11 mouse cellular contexts compared by ENCODE assay signal in genomic region chr7:111692641-111693261, GRCm38 (mm10).
DNase-seq lines count a peak whose midpoint lies in the region; ATAC-seq lines count a peak whose summit lies in the region.
"Had no signal": no experiment of that assay in that cellular context is flagged by ENCODE, and none has a peak within 500 bp of the region (broad histone marks: within the 10 kb centered on the region; RNA-seq: fewer than 3 reads in every experiment).

No protein-coding gene starts in this region.

- H3K9me3 ChIP-seq in forebrain, embryonic 11.5 days (ENCODE audit: control insufficient read depth, low read length) = no peaks in the 10 kb centered on the region
- no peaks in the 10 kb centered on the region for H3K9me3 ChIP-seq in heart, embryonic 12.5 days (replicated peaks)
- no peaks in the 10 kb centered on the region for H3K9me3 ChIP-seq in midbrain, embryonic 16.5 days (replicated peaks; ENCODE audit: control insufficient read depth, low read length, poor library complexity, severe bottlenecking)
- H3K9me3 ChIP-seq: lung, embryonic 15.5 days had no signal

- H3K9ac ChIP-seq in forebrain, embryonic 11.5 days (ENCODE audit: low read length) = no peak overlapping the region
- H3K9ac ChIP-seq in heart, embryonic 12.5 days = no peak overlapping the region
- no peak overlapping the region for H3K9ac ChIP-seq in midbrain, embryonic 16.5 days (ENCODE audit: low read depth, low read length)
- H3K9ac ChIP-seq: lung, embryonic 15.5 days had no signal

- H3K4me3 ChIP-seq in forebrain, embryonic 11.5 days (ENCODE audit: low read depth, low read length) = no peak overlapping the region
- no peak overlapping the region for H3K4me3 ChIP-seq in heart, embryonic 12.5 days
- H3K4me3 ChIP-seq in midbrain, embryonic 16.5 days (ENCODE audit: low read depth, low read length) = no peak overlapping the region
- H3K4me3 ChIP-seq: erythroblast, embryonic 14.5 days; lung, embryonic 15.5 days had no signal

- no peaks in the 10 kb centered on the region for H3K27me3 ChIP-seq in forebrain, embryonic 11.5 days (ENCODE audit: control insufficient read depth, insufficient read depth, low read length)
- no peaks in the 10 kb centered on the region for H3K27me3 ChIP-seq in heart, embryonic 12.5 days (replicated peaks)
- H3K27me3 ChIP-seq in midbrain, embryonic 16.5 days (ENCODE audit: control insufficient read depth, insufficient read depth, low read depth, low read length) = no peaks in the 10 kb centered on the region
- H3K27me3 ChIP-seq: lung, embryonic 15.5 days; Patski had no signal

- WGBS in forebrain, embryonic 11.5 days = 72% methylated on average over 9 of the region's 9 CpGs
- 58% methylated on average over 9 of the region's 9 CpGs for WGBS in heart, embryonic 12.5 days
- WGBS in midbrain, embryonic 16.5 days = 59% methylated on average over 9 of the region's 9 CpGs

- H3K27ac ChIP-seq in forebrain, embryonic 11.5 days (ENCODE audit: low read depth, low read length) = no peak overlapping the region
- peak overlapping the region; percentile 69 for H3K27ac ChIP-seq in heart, embryonic 12.5 days (ENCODE audit: poor library complexity, severe bottlenecking)
- no peak overlapping the region for H3K27ac ChIP-seq in midbrain, embryonic 16.5 days (ENCODE audit: low read length)
- H3K27ac ChIP-seq: lung, embryonic 15.5 days had no signal

- peak; percentile 61 for ATAC-seq in forebrain, embryonic 11.5 days (replicated peaks; ENCODE audit: low FRiP score)
- ATAC-seq in heart, embryonic 12.5 days (ENCODE audit: insufficient number of reproducible peaks, low FRiP score) = peak; percentile 47
- peak; percentile 66 for ATAC-seq in midbrain, embryonic 16.5 days
- ATAC-seq: Patski had no signal

- no peak overlapping the region for H3K4me2 ChIP-seq in forebrain, embryonic 11.5 days (ENCODE audit: low read depth, low read length, severe bottlenecking)
- no peak overlapping the region for H3K4me2 ChIP-seq in heart, embryonic 12.5 days
- H3K4me2 ChIP-seq in midbrain, embryonic 16.5 days (ENCODE audit: low read length) = no peak overlapping the region
- H3K4me2 ChIP-seq: lung, embryonic 15.5 days had no signal

- peaks cover 6% of the 10 kb centered on the region; the same call in 1 of the 2 replicates for H3K4me1 ChIP-seq in forebrain, embryonic 11.5 days (replicated peaks; ENCODE audit: control insufficient read depth, insufficient read depth, low read length)
- peaks cover 30% of the 10 kb centered on the region for H3K4me1 ChIP-seq in heart, embryonic 12.5 days (replicated peaks)
- H3K4me1 ChIP-seq in midbrain, embryonic 16.5 days (ENCODE audit: control insufficient read depth, insufficient read depth, low read length) = no peaks in the 10 kb centered on the region
- H3K4me1 ChIP-seq: lung, embryonic 15.5 days had no signal

- no peaks in the 10 kb centered on the region for H3K36me3 ChIP-seq in forebrain, embryonic 11.5 days (ENCODE audit: control insufficient read depth, insufficient read depth, low read length)
- no peaks in the 10 kb centered on the region for H3K36me3 ChIP-seq in heart, embryonic 12.5 days
- no peaks in the 10 kb centered on the region for H3K36me3 ChIP-seq in midbrain, embryonic 16.5 days (ENCODE audit: control insufficient read depth, insufficient read depth, low read length)
- H3K36me3 ChIP-seq: lung, embryonic 15.5 days had no signal

- peak; percentile 64 for DNase-seq in cerebellum, adult 11-12 months
- no peak for DNase-seq in forebrain, embryonic 11.5 days (ENCODE audit: low spot score)
- peak; percentile 44 to 49 for DNase-seq in layer of hippocampus, postnatal 36 days
- DNase-seq in kidney, adult 11 months = no peak
- DNase-seq in natural killer cell, adult 2 months (ENCODE audit: low spot score in 2 of 2) = no peak
- DNase-seq in kidney, postnatal 36 days = no peak

Comparison
In these comparisons a context has a peak if more than half of its experiments do, and no peak if none do; other contexts are left out.
1. DNase-seq: peak in cerebellum, adult 11-12 months (single experiment) and layer of hippocampus, postnatal 36 days (2 of 2); none in forebrain, embryonic 11.5 days (single experiment), kidney, adult 11 months (single experiment), natural killer cell, adult 2 months (0 of 2) and kidney, postnatal 36 days (0 of 2).
2. Peak in every context shown above with its lines, with median percentiles within 50 percentile points of each other: ATAC-seq.